Mouse (Mus musculus): ENCODE data around the gene Pfkl.
"Not testable (repeated sequence)": the region's sequence is repeated elsewhere in the genome, so short reads cannot be mapped to it uniquely, and the experiment has no call there.

Gene Pfkl

DNA sequence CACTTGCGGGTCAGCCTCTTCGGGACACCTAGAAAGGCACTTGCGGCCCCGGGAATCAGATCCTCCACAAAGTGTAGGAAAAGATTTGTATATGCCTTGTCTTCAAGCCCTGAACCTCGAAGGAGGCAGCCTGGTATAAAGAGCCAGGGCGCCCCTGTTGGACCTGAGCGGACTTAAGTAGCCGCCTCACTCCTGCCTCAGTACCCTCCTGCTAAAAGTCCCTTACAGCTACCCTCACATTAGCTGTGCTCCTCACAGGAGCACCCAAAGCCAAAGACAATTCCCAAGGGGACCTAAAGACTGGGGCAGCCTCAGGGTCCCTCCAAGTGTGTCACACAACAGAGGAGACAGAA lies 39.9 kb downstream of the Pfkl start:
- DNase-seq: no peak

DNA sequence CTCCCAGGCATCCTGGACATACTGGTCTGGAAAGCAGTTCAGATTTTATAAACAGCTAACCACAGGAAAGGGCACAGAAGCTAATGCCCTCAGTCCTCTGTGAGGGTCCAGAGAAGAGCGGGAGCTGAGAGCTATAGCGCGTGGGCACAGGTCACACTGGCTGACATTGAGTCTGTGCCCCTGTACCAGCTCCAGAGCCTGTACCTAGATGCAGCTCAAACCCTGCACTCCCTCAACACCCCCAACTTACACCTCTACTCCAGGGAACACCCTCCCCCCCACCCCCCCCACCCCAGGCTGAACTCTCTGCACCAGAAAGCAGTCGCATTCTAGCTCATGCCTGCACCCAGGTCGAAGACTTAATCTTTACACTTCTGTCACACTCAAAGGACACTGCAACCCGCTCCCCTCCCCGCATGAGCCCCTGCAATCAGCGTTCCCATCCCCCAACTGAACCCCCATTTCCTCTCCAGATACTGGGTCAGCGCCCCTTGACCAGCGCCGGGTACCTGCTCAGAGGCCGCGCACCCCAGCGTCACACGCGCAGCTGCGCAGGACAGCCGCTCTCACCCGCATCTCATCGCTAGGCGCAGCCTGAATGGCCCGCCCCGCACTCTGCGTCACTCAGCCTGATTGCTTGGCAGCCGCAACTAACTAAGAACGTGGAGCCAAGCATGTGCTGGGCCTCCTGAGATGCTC lies 40.5 kb downstream of the Pfkl start:
- peak in 1 of 2 experiments; percentile 28 for DNase-seq

DNA sequence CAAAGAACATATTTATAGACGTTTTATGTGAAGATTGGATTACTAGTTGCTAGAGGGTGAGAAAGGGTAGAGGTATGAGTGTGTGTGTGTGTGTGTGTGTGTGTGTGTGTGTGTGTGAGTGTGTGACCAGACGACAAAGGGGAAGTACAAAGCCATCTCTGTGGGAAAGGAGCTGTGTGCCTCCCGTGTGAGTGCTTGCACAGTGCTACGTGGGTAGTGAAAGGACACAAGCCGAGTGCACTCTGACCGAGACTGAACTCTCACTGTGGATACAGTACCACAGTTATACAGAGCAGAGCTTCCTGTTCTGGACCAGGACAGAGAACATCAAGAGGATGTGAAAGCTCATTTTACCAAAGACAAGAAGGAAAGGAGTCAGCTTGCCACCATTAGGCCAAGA lies 45.9 kb downstream of the Pfkl start:
- no peak for DNase-seq

DNA sequence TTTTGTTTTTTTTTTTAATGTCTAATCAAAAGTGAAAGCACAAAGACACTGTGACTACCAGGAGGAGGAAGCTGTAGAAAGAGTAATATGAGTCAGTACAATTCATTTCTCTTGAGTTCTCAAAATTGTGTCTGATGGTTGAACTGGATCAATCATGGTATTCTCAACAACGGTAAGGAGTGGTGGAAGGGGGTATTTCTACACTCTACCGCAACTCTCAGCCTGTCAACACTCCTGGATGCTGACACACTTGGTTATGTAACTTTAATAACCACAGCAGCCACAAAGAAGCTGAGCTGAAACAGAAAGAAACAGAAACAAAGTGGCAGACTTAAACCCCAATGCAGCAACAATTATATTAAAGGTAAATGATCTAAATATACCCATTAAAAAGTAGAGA lies 47.2 kb downstream of the Pfkl start:
- no peak for DNase-seq

DNA sequence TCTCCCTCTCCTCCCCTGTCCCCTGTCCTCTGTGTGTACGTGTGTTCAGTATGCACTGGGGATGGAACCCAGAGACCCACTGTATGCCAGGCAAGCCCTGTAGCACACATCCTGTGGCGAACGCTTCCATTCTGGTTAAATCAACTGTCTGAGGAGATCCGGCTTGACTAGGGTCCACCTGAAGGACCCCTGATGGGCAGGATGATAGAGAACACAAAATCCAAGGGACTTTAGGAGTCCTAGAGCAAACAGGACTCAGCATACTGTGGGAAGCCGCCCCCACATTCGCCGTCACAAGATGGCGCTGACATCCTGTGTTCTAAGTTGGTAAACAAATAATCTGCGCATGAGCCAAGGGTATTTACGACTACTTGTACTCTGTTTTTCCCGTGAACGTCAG lies 59.4 kb downstream of the Pfkl start:
- DNase-seq: not testable (repeated sequence)

DNA sequence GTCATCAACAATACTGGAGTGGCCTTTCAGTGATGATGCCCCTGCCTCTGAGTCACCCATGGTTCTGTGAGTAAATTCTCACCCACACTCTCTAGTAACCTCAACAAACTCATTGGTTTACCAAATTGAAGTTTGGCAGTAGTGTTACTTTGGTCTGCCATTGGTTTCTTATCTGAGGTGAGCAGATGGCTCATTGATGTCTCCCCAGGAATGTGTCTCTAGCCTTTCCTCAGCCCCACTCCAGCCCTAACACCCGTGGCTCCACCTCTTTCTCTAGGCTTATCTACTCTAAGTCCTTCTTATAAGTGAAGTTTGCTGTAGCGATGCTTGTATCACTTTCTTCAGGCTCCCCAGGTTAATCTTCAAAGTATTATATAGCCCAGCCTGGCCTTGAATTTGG lies 70.2 kb downstream of the Pfkl start:
- DNase-seq: no peak
